Mouse (Mus musculus): Measurements from ENCODE around the gene Klk5. TPM values are rescaled to one million over a fixed set of nuclear protein-coding genes. Genes with fewer than 3 reads are reported as not detected.

Gene Klk5
- not detected in 2 replicates for total RNA-seq (2015)
- not detected in 2 replicates for total RNA-seq (2017)

DNA sequence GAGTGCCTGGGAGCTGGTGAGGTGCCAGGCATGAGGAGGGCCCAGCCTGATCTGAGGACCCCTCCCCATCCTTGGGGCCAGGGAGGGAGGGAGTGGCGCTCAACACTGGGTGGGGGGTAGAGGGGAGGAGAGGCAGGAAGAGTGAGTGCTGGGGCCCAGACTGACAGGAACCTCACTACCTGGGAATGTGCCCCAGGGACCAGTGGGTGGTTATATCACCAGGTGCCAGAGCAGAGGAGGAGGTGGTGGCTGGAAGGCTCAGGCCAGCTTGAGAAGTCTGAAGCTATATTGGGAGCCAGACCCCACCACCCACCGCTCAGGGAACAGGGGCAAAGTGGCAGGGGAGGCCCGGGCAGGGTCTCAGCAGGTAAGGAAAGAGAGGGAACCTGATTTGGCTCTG, at the start of gene Klk5:
Klk5 (plus strand) TSS at position 271 of the 400 bp plus-strand sequence.
- no peak for ATAC-seq (replicated peaks; ENCODE audit: poor library complexity)

DNA sequence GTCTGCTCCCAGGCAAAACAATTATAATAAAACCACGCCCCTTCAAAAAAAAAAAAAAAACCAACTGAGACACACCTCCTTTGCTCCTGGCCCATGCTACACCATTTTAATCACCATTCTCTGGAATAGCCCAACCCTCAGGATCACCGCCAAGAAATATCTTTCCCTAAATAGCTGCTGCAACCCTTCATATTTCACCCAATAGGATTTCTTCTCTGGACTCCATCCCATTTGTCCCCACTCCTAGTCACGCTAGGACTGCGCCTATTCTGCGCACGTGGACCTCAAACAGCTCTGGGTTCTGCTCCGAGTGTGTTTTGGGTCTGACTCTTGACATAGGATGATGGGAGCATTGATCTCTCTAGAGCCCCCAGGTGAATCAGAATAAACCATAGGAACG, 45.4 kb upstream of the Klk5 start:
- no peak for ATAC-seq (replicated peaks; ENCODE audit: poor library complexity)

DNA sequence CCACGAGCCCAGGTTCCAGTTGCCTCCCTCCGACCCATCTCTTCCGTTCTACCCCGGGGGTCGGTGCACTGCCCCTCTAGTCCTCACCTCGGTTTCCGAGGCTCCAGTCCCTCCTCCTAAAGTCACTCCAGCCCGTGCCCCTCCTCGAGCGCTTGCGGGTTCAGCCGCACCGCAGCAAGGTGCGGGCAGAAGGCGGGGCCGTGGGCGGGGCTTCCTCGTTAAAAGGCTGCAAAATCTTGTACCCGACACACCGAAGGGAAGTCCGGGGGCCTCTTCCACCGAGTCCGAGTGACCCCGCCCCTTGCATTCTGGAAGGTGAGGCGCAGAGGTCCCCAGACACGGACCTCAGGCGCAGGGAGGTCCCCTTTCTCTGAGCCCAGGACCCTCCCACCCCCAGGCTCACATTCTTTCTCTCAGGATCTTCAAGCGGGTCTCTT, 44.4 kb upstream of the Klk5 start, which contains the start of gene Klk8:
Klk8 (plus strand) TSS at position 245 of the 437 bp plus-strand sequence.
- peak; percentile 52 for ATAC-seq (replicated peaks; ENCODE audit: poor library complexity)

DNA sequence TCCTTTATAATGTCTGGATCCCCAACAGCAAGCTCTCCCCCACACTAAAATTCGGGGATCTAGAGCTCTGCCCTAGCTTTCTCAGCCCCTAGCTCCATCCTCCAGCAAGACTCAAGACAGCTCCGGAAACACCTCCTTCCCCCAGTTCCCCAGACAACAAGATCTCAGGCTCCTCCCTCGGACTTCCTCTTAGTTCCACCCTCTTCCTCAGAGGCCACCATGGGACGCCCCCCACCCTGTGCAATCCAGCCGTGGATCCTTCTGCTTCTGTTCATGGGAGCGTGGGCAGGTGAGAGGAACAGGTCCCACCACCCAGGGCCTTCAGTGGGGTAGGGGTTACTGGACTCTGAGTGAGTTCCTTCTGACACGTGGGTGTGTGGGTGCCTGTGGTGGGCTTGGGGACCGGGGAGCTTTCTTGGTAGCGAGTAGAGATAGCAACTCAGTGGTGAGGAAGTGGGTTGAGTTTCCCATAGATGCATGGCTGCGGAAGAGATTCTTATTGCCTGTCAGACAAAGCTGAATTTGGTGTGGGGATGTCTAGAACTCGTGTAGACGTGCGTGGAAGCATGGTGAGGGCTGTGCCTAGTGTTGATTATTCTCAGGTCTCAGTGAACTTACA, 43.8 kb upstream of the Klk5 start:
- ATAC-seq (replicated peaks; ENCODE audit: poor library complexity): peak; percentile 69

DNA sequence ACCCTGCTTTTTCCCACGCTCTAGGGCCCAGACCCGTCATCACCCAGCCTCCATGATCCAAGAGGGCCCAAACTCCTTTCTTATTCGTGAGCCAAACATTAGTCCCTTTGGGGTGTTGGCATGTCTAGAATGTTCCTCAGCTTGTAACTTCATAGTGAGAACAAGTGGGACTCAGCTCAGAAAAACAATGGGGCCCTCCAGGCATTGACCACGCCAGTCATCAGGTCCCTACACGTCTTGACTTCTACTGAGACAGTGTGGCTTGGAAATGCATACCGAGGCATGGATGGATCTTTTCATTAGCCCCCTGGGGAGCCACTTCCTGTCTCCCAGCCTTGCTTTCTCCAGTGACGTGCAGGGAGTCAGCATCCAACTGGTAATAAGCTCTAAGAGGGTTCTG, 41.9 kb upstream of the Klk5 start:
- ATAC-seq (replicated peaks; ENCODE audit: poor library complexity): no peak

DNA sequence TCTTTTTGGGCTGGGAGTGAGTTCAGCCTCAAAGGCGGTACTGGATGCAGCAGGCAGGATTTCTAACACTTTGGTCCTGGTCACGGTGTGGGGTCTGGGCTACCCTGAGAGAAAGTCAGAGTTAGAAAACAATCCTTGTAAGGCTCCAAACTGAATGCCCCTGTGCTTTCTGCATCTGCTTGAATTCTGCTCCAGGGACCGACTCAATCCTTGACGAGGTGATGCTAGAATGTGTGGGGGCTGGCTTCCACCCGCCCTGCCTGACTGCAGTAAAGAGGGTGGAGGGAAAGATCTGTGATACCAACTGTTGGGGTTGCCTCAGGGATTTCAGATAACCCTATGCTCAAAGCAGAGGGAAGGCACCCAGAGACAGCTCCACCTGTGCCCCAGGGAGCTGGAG, 30.8 kb upstream of the Klk5 start, which contains the start of gene Klk7:
Klk7 (plus strand) TSS at position 301 of the 400 bp plus-strand sequence.
- no peak for ATAC-seq (replicated peaks; ENCODE audit: poor library complexity)

DNA sequence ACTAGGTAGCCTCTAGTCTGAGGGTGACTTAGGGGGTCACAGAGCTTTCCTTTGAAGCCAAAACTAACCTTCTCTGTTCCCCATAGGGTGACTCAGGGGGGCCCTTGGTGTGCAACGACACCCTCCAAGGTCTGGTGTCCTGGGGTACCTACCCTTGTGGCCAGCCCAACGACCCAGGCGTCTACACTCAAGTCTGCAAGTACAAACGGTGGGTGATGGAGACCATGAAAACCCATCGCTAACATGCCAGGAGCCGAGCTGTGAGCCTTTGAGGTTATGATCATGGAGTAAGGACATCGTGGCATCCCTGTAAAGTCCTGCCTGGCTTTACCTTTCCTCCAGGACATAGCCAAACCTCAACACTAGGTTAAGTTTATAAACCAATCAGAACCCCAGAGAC, 26.6 kb upstream of the Klk5 start:
- no peak for ATAC-seq (replicated peaks; ENCODE audit: poor library complexity)

DNA sequence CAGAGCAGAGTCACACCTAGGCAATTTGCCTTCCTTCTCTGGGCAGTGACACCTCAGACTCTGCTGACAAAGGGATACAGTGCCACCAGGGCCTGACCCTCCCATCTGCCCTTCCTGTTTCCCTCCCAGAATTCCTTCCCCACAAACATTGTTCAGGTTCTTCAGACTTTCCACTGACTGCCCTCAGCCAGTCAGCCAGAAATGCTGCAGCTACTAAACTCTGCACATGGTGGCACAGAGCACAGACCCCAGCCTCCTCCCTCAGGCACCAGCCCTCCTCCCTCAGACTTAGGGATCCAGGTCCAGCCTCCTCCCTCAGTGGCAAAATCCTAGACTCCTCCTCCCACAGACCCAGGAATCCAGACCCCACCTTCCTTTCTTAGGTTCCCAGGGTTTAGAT, 25.0 kb upstream of the Klk5 start:
- ATAC-seq (replicated peaks; ENCODE audit: poor library complexity): no peak

DNA sequence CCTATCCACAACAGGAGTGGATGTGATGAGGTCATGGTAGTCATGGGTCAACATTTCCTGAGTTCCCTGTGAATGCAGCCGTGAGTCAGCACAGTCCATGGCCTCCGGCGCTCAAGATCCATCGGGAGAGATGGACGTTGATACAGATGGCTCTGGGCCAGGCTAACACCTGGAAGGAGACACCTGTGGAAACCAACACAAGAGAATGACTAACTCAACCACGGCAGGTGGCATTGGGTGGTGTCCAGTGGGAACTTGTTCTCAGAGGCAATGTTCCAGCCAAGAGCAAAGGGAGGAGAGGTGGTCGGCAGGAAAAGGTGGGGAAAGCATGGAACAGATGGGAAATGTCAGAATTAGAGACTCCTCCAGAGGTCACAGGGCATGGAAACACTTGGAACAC, 20.2 kb upstream of the Klk5 start:
- no peak for ATAC-seq (replicated peaks; ENCODE audit: poor library complexity)

DNA sequence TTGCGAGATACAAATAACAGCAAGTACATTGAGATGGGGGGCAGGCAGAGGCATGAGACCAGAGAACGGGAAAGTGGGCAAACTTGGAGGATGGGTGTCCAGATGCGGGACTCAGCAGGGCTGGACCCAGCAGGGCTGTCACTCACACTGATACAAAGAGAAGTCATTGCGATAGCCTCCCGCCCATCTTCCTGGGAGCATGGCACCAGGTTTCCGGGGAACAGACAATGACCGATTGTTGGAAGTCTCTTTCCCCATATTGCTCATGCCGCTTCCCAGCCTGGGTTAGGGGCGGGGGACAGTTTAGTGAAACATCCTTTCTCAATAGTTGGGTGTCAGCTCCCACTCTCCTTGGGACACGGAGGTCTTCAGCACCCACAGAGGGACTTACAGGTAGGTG, 17.6 kb upstream of the Klk5 start, which contains the start of gene Klk6:
Klk6 (plus strand) TSS at position 301 of the 400 bp plus-strand sequence.
- ATAC-seq (replicated peaks; ENCODE audit: poor library complexity): no peak

DNA sequence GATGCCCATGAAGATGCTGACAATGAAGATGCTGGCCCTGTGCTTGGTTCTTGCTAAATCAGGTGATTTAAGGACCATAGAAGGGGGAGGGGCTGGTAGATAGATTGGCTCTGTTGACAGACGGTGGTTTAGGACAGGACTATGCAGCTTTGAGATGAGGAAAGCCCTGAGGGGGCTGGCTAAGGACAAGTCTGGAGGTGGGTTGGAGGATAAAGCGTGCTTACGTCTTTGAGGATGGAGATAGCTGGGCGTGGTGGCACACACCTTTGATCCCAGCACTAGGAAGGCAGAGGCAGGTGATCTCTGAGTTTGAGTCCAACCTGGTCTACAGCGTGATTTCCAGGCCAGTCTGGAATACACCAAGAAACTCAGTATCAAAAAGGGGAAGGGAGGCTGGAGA, 15.7 kb upstream of the Klk5 start:
- no peak for ATAC-seq (replicated peaks; ENCODE audit: poor library complexity)

DNA sequence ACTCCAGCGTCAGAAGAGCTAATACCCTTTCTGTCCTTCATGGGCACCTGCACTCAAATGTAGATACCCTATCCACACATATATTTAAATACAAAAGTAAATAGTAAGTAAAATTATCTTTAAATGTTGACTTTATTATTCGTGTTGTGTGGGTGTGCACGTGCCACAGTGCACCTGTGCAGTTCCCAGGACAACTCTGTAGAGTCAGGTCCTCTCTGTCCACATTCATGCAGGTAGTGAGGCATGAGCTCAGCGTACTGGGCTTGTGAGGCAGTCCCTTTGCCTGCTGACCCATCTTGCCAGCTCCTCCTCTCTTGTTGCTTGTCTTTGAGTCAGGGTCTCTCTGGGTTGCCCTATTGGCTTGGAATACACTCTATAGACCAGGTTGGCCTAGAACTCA, 14.1 kb upstream of the Klk5 start:
- no peak for ATAC-seq (replicated peaks; ENCODE audit: poor library complexity)

DNA sequence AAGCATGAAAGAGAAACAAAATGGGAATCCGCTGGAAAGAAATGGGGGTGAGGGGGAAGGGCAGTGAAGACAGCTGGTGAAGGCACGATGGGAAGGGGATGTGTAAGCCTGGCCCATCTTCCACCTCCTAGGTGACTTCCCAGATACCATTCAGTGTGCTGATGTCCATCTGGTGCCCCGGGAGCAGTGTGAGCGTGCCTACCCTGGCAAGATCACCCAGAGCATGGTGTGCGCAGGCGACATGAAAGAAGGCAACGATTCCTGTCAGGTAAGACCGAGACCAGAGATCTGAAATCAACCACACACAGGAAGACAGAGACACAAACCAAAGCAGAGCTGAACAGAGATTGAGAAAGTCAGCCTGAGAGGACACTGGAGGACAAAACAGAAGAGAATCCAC, 12.8 kb upstream of the Klk5 start:
- ATAC-seq (replicated peaks; ENCODE audit: poor library complexity): no peak

DNA sequence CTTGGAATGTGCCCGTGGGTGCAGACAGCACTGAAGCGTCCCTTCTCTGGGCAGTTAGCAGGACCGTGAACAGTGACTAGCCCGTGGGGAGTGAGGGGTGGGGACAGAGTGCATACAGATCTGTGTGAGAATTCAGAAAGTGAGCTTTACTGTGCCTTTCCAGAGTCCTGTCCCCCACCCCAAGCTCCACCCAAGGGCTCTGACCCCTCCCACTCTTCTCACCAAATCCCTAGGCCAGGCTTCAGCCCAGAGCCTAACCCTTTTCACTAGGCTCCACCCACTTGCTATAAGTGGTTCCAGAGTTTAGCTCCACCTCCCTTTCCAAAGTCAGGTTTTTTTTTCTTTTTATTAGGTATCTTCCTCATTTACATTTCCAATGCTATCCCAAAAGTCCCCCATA, 2.0 kb downstream of the Klk5 start:
- ATAC-seq (replicated peaks; ENCODE audit: poor library complexity): no peak

DNA sequence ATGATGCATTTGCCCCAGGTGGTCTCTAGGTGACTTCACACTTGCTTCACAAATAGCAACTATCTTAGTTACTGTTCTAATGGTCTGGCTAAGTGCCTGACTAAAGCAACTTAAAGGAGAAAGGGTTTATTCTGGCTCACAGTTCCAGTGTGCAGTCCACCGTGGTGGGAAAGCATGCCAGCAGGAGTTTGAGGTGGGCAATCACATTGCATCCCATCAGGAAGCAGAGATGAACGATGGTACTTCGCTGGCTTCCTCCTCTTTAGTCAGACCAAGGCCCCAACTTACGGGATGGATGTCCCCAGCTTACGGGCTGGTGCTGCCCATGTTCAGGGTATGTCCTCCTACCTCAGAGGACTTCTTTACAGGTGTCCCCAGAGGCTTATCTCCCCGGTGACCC, 9.8 kb downstream of the Klk5 start:
- ATAC-seq (replicated peaks; ENCODE audit: poor library complexity): no peak

DNA sequence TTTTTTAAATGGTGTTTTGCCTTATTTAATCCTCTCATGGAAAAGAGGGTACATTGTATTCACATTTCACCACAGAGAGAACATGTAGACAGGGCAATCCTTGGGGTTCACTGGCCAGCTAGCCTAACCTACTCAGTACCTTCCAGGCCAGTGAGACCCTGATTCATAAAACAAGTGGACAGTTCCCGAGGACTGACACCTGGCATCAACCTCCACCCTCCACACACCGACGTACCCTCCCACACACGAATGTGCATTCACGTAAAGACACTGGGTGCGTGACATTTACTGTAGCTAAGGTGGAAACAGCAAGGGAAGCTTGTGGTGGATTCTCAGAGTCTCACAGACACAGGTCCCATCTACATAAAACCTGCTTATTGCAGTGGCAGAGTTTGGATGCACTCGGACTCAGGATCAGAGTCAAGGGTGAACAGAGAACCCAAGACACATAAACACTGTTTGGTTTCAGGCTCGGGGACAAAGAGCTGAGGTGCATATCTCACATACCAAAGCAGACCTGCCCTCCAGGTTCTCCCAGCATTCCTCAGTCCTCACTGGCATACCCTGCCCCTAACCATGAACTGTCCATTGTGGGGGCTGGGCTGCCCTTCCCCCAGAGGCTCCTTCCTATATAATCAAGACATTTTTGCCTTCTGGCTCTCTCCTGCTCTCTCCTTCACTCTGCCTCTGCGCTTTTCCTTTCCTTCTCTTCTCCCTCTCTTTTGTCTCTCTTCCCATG, 13.0 kb downstream of the Klk5 start:
- ATAC-seq (replicated peaks; ENCODE audit: poor library complexity): no peak

DNA sequence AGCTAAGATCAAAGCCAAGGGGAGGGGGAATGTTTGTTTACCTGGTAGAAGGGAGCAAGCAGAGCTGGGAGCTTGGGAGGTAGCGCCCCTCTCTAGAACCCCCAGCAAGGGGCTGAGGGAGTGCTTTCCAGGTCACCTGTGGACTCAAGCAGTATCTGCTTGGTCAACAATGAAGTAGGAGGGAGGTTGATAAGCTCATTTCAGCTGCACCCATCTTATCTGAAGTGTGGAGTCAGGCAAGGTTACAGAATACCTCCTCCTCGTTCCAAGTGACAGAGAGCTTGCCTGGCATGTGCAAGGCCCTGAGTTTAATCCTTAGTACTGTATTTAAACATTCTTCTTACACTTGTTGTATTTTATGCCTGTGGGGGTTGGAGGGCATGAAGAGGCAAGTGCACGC, 13.9 kb downstream of the Klk5 start:
- no peak for ATAC-seq (replicated peaks; ENCODE audit: poor library complexity)

DNA sequence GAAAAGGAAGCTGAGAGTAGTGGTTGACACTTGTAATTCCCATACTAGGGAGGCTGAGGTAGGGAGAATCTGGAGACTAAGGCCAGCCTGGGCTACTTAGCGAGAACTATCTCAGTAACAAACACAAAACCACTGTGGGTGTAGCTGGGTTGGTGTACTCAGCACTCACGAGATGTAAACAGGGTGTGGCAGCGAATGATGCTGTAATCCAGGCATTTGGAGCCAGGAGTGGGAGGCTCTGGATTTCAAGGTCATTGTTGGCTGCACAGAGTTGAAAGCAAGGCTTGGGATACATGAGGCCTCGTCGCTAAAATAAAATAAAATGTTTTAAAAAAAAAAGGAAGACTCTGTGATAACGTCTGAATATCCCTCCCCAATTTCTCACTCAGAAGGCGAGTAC, 14.5 kb downstream of the Klk5 start:
- ATAC-seq (replicated peaks; ENCODE audit: poor library complexity): no peak

DNA sequence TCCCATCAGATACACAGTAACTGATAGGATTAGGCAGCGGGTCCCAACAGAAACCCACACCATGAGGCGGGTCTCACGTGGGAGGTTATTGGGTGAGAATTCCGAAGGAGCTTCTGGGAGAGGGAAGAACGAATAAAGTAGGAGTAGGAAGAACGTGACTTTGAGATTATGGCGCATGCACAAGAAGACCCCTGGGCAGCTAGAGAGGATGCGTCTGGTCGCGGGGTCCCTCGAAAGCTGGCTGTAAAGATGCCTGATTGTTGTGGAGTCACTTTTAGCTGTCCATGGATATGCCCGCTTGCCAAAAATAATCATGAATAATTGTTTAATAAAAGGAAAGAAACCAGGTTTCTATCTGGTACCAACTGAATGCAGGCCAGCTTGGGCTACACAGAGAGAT, 15.7 kb downstream of the Klk5 start:
- no peak for ATAC-seq (replicated peaks; ENCODE audit: poor library complexity)

DNA sequence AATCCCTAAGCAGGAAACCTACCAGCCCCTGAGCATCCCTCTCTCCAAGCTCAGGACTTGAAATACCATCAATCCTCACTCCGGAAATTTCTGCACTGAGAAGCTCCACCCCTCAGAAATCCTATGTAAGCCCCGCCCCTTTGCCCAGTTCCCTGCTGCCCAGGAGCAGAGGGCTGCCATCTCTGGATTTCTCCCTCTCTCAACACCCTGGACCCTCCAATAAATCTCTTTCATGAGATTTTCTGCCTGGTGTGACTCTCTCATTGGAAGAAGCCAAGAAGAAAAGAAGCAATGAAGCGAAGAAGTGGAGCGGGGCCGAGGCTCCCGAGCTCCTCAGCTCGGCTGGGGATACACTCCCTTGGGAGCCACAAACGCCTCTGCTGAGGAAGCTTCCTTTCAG, 18.6 kb downstream of the Klk5 start:
- no peak for ATAC-seq (replicated peaks; ENCODE audit: poor library complexity)

DNA sequence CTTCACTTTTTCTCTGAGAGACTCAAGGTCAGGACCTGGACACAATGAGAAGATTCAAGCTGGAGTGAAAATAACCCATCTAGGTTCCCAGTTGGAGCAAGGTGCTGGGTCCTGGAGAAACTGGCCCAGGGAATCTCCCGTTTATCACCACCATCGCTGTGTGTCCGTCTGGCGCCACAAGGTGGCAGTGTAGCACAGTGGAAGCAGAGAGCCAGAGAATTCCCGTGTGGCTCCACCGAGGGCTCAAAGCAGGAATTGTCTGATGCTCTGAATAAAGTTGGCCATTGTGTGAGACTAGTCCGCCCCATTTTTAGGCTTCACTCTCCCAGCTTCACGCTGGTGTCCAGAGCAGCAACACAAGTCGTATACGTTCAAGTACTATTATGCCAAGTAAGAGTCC, 31.5 kb downstream of the Klk5 start:
- peak; percentile 64 for ATAC-seq (replicated peaks; ENCODE audit: poor library complexity)

DNA sequence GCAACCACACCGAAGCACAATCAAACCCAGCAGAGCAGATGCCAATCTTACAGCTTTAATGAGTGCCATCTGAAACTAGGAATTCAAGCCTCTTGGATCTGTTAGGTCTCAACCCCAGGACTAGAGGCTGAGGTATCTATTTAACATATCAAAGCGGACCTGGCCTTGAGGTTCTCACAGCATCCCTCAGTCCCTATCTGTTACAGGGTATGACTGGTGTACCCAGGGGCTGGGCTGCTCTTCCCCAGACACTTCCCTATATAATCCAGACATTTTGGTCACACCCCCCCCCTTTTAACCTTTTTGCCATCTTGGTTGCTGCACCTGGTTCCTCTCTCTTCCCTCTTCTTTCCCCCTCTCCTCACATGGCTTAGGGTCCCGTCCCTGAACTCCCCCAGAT, 31.9 kb downstream of the Klk5 start:
- ATAC-seq (replicated peaks; ENCODE audit: poor library complexity): no peak

Measured in megakaryocyte progenitor cell, adult 5-6 weeks (primary cell).